Mouse (Mus musculus): ENCODE results near the gene Sh3bgrl3.
"Not testable (repeated sequence)": the region's sequence is repeated elsewhere in the genome, so short reads cannot be mapped to it uniquely, and the experiment has no call there.

Gene Sh3bgrl3

GRCm38 (mm10) chr4:134128221-134128982 lies at the start of gene Sh3bgrl3:
Sh3bgrl3 (minus strand) TSS chr4:134128789.
- peak; percentile 92 for DNase-seq (ENCODE audit: low read depth, low spot score)

- DNase-seq (ENCODE audit: low read depth, low spot score), result no peak
Observed at GRCm38 (mm10) chr4:134172391-134172790, 43.8 kb upstream of the Sh3bgrl3 start.

- DNase-seq (ENCODE audit: low read depth, low spot score), result no peak
Observed at GRCm38 (mm10) chr4:134166906-134167305, 38.3 kb upstream of the Sh3bgrl3 start.

GRCm38 (mm10) chr4:134165548-134166465 lies 37.2 kb upstream of the Sh3bgrl3 start:
- DNase-seq (ENCODE audit: low read depth, low spot score), result no peak

GRCm38 (mm10) chr4:134165024-134165423 lies 36.4 kb upstream of the Sh3bgrl3 start:
- DNase-seq (ENCODE audit: low read depth, low spot score), result no peak

- DNase-seq (ENCODE audit: low read depth, low spot score), result no peak
Observed at GRCm38 (mm10) chr4:134164591-134164990, 36.0 kb upstream of the Sh3bgrl3 start.

- not testable (repeated sequence) for DNase-seq (ENCODE audit: low read depth, low spot score)
Observed at GRCm38 (mm10) chr4:134160071-134160470, 31.5 kb upstream of the Sh3bgrl3 start.

GRCm38 (mm10) chr4:134158774-134159173 lies 30.2 kb upstream of the Sh3bgrl3 start:
- DNase-seq (ENCODE audit: low read depth, low spot score), result no peak

- DNase-seq (ENCODE audit: low read depth, low spot score), result peak; percentile 19
Observed at GRCm38 (mm10) chr4:134157558-134157957, 29.0 kb upstream of the Sh3bgrl3 start.

- no peak for DNase-seq (ENCODE audit: low read depth, low spot score)
Observed at GRCm38 (mm10) chr4:134156744-134157143, 28.2 kb upstream of the Sh3bgrl3 start.

GRCm38 (mm10) chr4:134155961-134156465 lies 27.4 kb upstream of the Sh3bgrl3 start:
- DNase-seq (ENCODE audit: low read depth, low spot score), result no peak

GRCm38 (mm10) chr4:134155531-134155930 lies 26.9 kb upstream of the Sh3bgrl3 start:
- no peak for DNase-seq (ENCODE audit: low read depth, low spot score)

GRCm38 (mm10) chr4:134154354-134154753 lies 25.8 kb upstream of the Sh3bgrl3 start:
- no peak for DNase-seq (ENCODE audit: low read depth, low spot score)

- no peak for DNase-seq (ENCODE audit: low read depth, low spot score)
Observed at GRCm38 (mm10) chr4:134153656-134154055, 25.1 kb upstream of the Sh3bgrl3 start.

- no peak for DNase-seq (ENCODE audit: low read depth, low spot score)
Observed at GRCm38 (mm10) chr4:134152112-134152511, 23.5 kb upstream of the Sh3bgrl3 start.

GRCm38 (mm10) chr4:134149389-134149788 lies 20.8 kb upstream of the Sh3bgrl3 start:
- DNase-seq (ENCODE audit: low read depth, low spot score), result no peak

GRCm38 (mm10) chr4:134144297-134144696 lies 15.7 kb upstream of the Sh3bgrl3 start:
- not testable (repeated sequence) for DNase-seq (ENCODE audit: low read depth, low spot score)

- peak; percentile 50 for DNase-seq (ENCODE audit: low read depth, low spot score)
Observed at GRCm38 (mm10) chr4:134138857-134139256, 10.3 kb upstream of the Sh3bgrl3 start.

- DNase-seq (ENCODE audit: low read depth, low spot score), result no peak
Observed at GRCm38 (mm10) chr4:134136280-134136926, 7.8 kb upstream of the Sh3bgrl3 start.

- no peak for DNase-seq (ENCODE audit: low read depth, low spot score)
Observed at GRCm38 (mm10) chr4:134132519-134133095, 4.0 kb upstream of the Sh3bgrl3 start.

- DNase-seq (ENCODE audit: low read depth, low spot score), result no peak
Observed at GRCm38 (mm10) chr4:134132117-134132516, 3.5 kb upstream of the Sh3bgrl3 start.

All from A20 (cell line).